Mouse (Mus musculus) adrenal gland, postnatal 14 days (tissue): Measurements from ENCODE around the gene Zw10. TPM values are rescaled to one million over a fixed set of nuclear protein-coding genes. Genes with fewer than 3 reads are reported as not detected.

Source experiments
- total RNA-seq: library from RNA; stranded (reverse); gene quantifications from 2 replicates; pipeline ENCODE4 v1.2.3, GENCODE M21; 2021

Gene Zw10
- total RNA-seq, 1 experiment from 2014 or later: 16.0 TPM

Other genes with a start within 250 kb of the Zw10 start
- gene Zbtb16, start 219.4 kb upstream of the Zw10 start, total RNA-seq: 88.9 and 109 TPM in 2 replicates
- gene Htr3a, start 144.5 kb upstream of the Zw10 start, total RNA-seq: 3.1 and 8.4 TPM in 2 replicates
- gene Htr3b, start 90.6 kb upstream of the Zw10 start, total RNA-seq: 0.63 and 2.0 TPM in 2 replicates
- gene Usp28, start 70.2 kb upstream of the Zw10 start, total RNA-seq: 11.9 and 23.4 TPM in 2 replicates
- 0.83 TPM in 1 of 2 replicates, not detected in the other for gene Tmprss5, start 25.6 kb downstream of the Zw10 start, total RNA-seq
- gene Gm4894, start 194.9 kb downstream of the Zw10 start, total RNA-seq: not detected in 2 replicates